9 mouse cellular contexts compared by ENCODE assay signal in the genomic region with DNA sequence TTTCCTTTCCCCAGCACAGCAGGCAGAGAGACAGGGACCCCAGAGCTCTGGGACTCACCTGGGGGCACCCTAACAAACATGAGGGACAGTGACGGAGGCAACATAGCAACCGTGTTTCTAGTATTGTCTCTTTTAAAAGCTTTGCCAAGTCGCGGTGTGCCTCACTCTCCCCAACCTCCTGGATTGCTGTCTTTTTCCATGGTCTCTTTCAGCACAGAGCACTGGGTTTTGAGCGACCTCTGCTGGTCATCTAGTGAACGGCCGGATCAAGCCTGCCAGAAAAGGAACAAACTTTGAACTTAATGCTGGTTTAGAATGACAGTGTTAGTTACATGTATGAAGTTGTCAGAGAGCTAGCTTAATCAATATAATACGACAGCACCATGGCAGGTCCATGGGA. TPM values are rescaled to one million over a fixed set of nuclear protein-coding genes. Genes with fewer than 3 reads are reported as not detected.
A peak's percentile ranks its signal among the peaks of the same experiment; 100 is the strongest.
DNase-seq lines count a peak whose midpoint lies in the region; ATAC-seq lines count a peak whose summit lies in the region.
"Had no signal": no experiment of that assay in that cellular context is flagged by ENCODE, and none has a peak within 500 bp of the region (broad histone marks: within the 10 kb centered on the region; RNA-seq: fewer than 3 reads in every experiment).

No protein-coding gene starts in this region.

- H3K27ac ChIP-seq in forebrain, embryonic 11.5 days (ENCODE audit: low read depth, low read length) = no peak overlapping the region
- H3K27ac ChIP-seq: limb, embryonic 15.5 days had no signal

- WGBS in forebrain, embryonic 11.5 days = 2% methylated on average over 8 of the region's 8 CpGs

- H3K4me3 ChIP-seq in forebrain, embryonic 11.5 days (ENCODE audit: low read depth, low read length) = no peak overlapping the region
- H3K4me3 ChIP-seq: limb, embryonic 15.5 days had no signal

- no peaks in the 10 kb centered on the region for H3K4me1 ChIP-seq in forebrain, embryonic 11.5 days (replicated peaks; ENCODE audit: control insufficient read depth, insufficient read depth, low read length)

- H3K9me3 ChIP-seq in forebrain, embryonic 11.5 days (ENCODE audit: control insufficient read depth, low read length) = no peaks in the 10 kb centered on the region
- H3K9me3 ChIP-seq: limb, embryonic 15.5 days had no signal

- H3K4me2 ChIP-seq in forebrain, embryonic 11.5 days (ENCODE audit: low read depth, low read length, severe bottlenecking) = 0 out of 2 replicates have a peak overlapping the region, but pooled peaks have one; percentile 2
- H3K4me2 ChIP-seq: limb, embryonic 15.5 days had no signal

- H3K27me3 ChIP-seq in forebrain, embryonic 11.5 days (ENCODE audit: control insufficient read depth, insufficient read depth, low read length) = peaks cover 4% of the 10 kb centered on the region

- H3K36me3 ChIP-seq in forebrain, embryonic 11.5 days (ENCODE audit: control insufficient read depth, insufficient read depth, low read length) = no peaks in the 10 kb centered on the region
- H3K36me3 ChIP-seq: limb, embryonic 15.5 days had no signal

- no peak overlapping the region for H3K9ac ChIP-seq in forebrain, embryonic 11.5 days (ENCODE audit: low read length)
- H3K9ac ChIP-seq: limb, embryonic 15.5 days had no signal

- no peak for ATAC-seq in forebrain, embryonic 11.5 days (replicated peaks; ENCODE audit: low FRiP score)

- peak; percentile 37 for DNase-seq in ES-CJ7 (ENCODE audit: low read depth, low spot score)
- peak; percentile 73 to 79 for DNase-seq in adrenal gland, postnatal 36 days
- DNase-seq in forebrain, embryonic 11.5 days (ENCODE audit: low spot score) = peak; percentile 85
- peak; percentile 87 for DNase-seq in heart, postnatal 4 days
- DNase-seq in layer of hippocampus, adult 18-20 months (ENCODE audit: low spot score in 2 of 2) = peak; percentile 48 to 88
- DNase-seq in lung, postnatal 14 days = peak; percentile 86
- peak; percentile 76 for DNase-seq in retina, postnatal 7 days (ENCODE audit: low read depth, low spot score)
- peak; percentile 71 for DNase-seq in urinary bladder, postnatal 25 days (ENCODE audit: low spot score)

RNA-seq across cellular contexts. Expression of gene Snx20, which starts 14.5 kb away (rescaled TPM):
- total RNA-seq in adrenal gland, postnatal 36 days (2021) = 1 to 10 TPM; 1.4 to 2.6 TPM
- 0.83 and 0.95 TPM in 2 replicates for polyA plus RNA-seq in forebrain, embryonic 11.5 days (2014; fragmentation: Nextera tagmentation; extraction: Ambion mirVana)
- total RNA-seq in heart, postnatal 4 days (2021) = 1 to 10 TPM; 1.2 to 2.1 TPM
- 1 to 10 TPM; 1.8 to 2.0 TPM for total RNA-seq in layer of hippocampus, adult 18-20 months (2021)

RNA-seq across cellular contexts. Expression of gene Nod2, which starts 25.7 kb away (rescaled TPM):
- 1 to 10 TPM in 1 of 2 experiments, under 1 TPM in 1; 0.79 to 1.1 TPM for total RNA-seq in adrenal gland, postnatal 36 days (2021)
- 0.07 and 0.13 TPM in 2 replicates for polyA plus RNA-seq in forebrain, embryonic 11.5 days (2014; fragmentation: Nextera tagmentation; extraction: Ambion mirVana)
- total RNA-seq in heart, postnatal 4 days (2021) = 1 to 10 TPM in 1 of 2 experiments, under 1 TPM in 1; 0.79 to 1.1 TPM
- under 1 TPM; 0.37 to 0.51 TPM for total RNA-seq in layer of hippocampus, adult 18-20 months (2021)

Comparison
In these comparisons a context has a peak if more than half of its experiments do, and no peak if none do; other contexts are left out.
1. DNase-seq: peak in every context shown above with its lines; median percentile 87 in heart, postnatal 4 days; 86 in lung, postnatal 14 days; 85 in forebrain, embryonic 11.5 days; 76 in adrenal gland, postnatal 36 days; 76 in retina, postnatal 7 days; 71 in urinary bladder, postnatal 25 days; 68 in layer of hippocampus, adult 18-20 months; 37 in ES-CJ7.